Mouse (Mus musculus) midbrain, embryonic 12.5 days (tissue): Measurements from ENCODE around the gene Birc5. TPM values are rescaled to one million over a fixed set of nuclear protein-coding genes. Genes with fewer than 3 reads are reported as not detected.
"Not testable (repeated sequence)": the region's sequence is repeated elsewhere in the genome, so short reads cannot be mapped to it uniquely, and the experiment has no call there.

Experiments used
- ATAC-seq: fragments of 200-750 bp; cut with Nextera tagmentation; 2 replicates; pipeline ENCODE4 v1.8.0; 2017; ENCODE audit warnings: low read depth, moderate TSS enrichment, moderate library complexity; ENCODE audit not compliant: low FRiP score
- H3K27ac ChIP-seq: fragments of 300-500 bp; sonication (generic); replicated peaks from 2 replicates; pipeline ENCODE4 v1.5.1; 2016; ENCODE audit warnings: mild to moderate bottlenecking
- H3K27me3 ChIP-seq: fragments of 300-500 bp; sonication (generic); 2 replicates; pipeline ENCODE4 v1.6.1; 2016; ENCODE audit warnings: mild to moderate bottlenecking
- H3K36me3 ChIP-seq: fragments of 300-500 bp; sonication (generic); 2 replicates; pipeline ENCODE4 v1.6.1; 2016
- H3K4me1 ChIP-seq: fragments of 300-500 bp; sonication (generic); 2 replicates; pipeline ENCODE4 v1.6.1; 2016
- H3K4me2 ChIP-seq: fragments of 300-500 bp; sonication (generic); replicated peaks from 2 replicates; pipeline ENCODE4 v1.6.1; 2016; ENCODE audit warnings: mild to moderate bottlenecking, moderate library complexity
- H3K4me3 ChIP-seq: fragments of 300-500 bp; sonication (generic); 2 replicates; pipeline ENCODE4 v1.5.1; 2016; ENCODE audit warnings: mild to moderate bottlenecking
- H3K9ac ChIP-seq: fragments of 300-500 bp; sonication (generic); replicated peaks from 2 replicates; pipeline ENCODE4 v1.6.1; 2016; ENCODE audit warnings: mild to moderate bottlenecking, moderate library complexity
- H3K9me3 ChIP-seq: fragments of 300-500 bp; sonication (generic); 2 replicates; pipeline ENCODE4 v1.6.1; 2016; ENCODE audit warnings: mild to moderate bottlenecking
- WGBS: fragments of 180-500 bp; shearing (Covaris S2); methylation state at CpG from one replicate; pipeline ENCODE4 v1.1.7; 2016; 5-methylcytosine and 5-hydroxymethylcytosine counted together
- polyA plus RNA-seq: library from polyadenylated mRNA; unstranded; fragments of >200 nt; fragmentation: Nextera tagmentation; extraction: Ambion mirVana; gene quantifications from 2 replicates; pipeline ENCODE4 v1.2.1, GENCODE M21; 2016

Gene Birc5
- polyA plus RNA-seq = 228 and 237 TPM in 2 replicates

GRCm38 (mm10) chr11:117848985-117849671 is at the start of gene Birc5:
TSS of gene Birc5 (plus strand) at chr11:117849251.
- under 1% methylated on average over 51 of the region's 51 CpGs for WGBS
- Histone ChIP-seq H3K27me3 (no peaks in the 10 kb centered on the region), H3K27ac (peak within 1 kb of the TSS; percentile 97), H3K4me1 (peaks cover 28% of the 10 kb centered on the region), H3K36me3 (peaks cover 25% of the 10 kb centered on the region), H3K4me3 (peak within 1 kb of the TSS; percentile 65), H3K9ac (peak within 1 kb of the TSS; percentile 82), H3K9me3 (no peaks in the 10 kb centered on the region), H3K4me2 (peak within 1 kb of the TSS; percentile 85)
- peak; percentile 94 for ATAC-seq

- peaks cover 2% of the 10 kb centered on the region; the same call in 1 of the 2 replicates for H3K4me1 ChIP-seq
- WGBS = 84% methylated on average over 7 of the region's 7 CpGs
Observed at GRCm38 (mm10) chr11:117800038-117800437, 49.0 kb upstream of the Birc5 start.

GRCm38 (mm10) chr11:117801650-117802049 is 47.4 kb upstream of the Birc5 start:
- ATAC-seq = no peak
- 0 out of 2 replicates have a peak, but pooled peaks cover 3% of the 10 kb centered on the region for H3K27me3 ChIP-seq

More at GRCm38 (mm10) chr11:117800038-117800437, 49.0 kb upstream of the Birc5 start:
- H3K4me2 ChIP-seq = no peak overlapping the region
- no peaks in the 10 kb centered on the region for H3K9me3 ChIP-seq
- no peak for ATAC-seq
- H3K4me3 ChIP-seq = no peak overlapping the region
- 0 out of 2 replicates have a peak, but pooled peaks cover 3% of the 10 kb centered on the region for H3K27me3 ChIP-seq
- no peak overlapping the region for H3K9ac ChIP-seq
- no peaks in the 10 kb centered on the region for H3K36me3 ChIP-seq
- no peak overlapping the region for H3K27ac ChIP-seq

GRCm38 (mm10) chr11:117803166-117803688 is 45.8 kb upstream of the Birc5 start:
- Histone ChIP-seq H3K9ac (no peak overlapping the region), H3K4me2 (no peak overlapping the region; the same call in 1 of the 2 replicates), H3K4me1 (peaks cover 2% of the 10 kb centered on the region; the same call in 1 of the 2 replicates), H3K27me3 (no peaks in the 10 kb centered on the region; the same call in 1 of the 2 replicates), H3K9me3 (no peaks in the 10 kb centered on the region), H3K27ac (no peak overlapping the region), H3K4me3 (no peak overlapping the region), H3K36me3 (no peaks in the 10 kb centered on the region)
- WGBS = 87% methylated on average over 3 of the region's 3 CpGs
- no peak for ATAC-seq

More at GRCm38 (mm10) chr11:117801650-117802049, 47.4 kb upstream of the Birc5 start:
- Histone ChIP-seq H3K9ac (no peak overlapping the region), H3K4me3 (no peak overlapping the region), H3K4me2 (no peak overlapping the region), H3K27ac (no peak overlapping the region), H3K9me3 (no peaks in the 10 kb centered on the region), H3K4me1 (peaks cover 2% of the 10 kb centered on the region; the same call in 1 of the 2 replicates), H3K36me3 (no peaks in the 10 kb centered on the region)
- WGBS = 74% methylated on average over 7 of the region's 7 CpGs

- H3K9me3 ChIP-seq = no peaks in the 10 kb centered on the region
- H3K27ac ChIP-seq = no peak overlapping the region
- H3K4me2 ChIP-seq = no peak overlapping the region
- no peak for ATAC-seq
- H3K36me3 ChIP-seq = no peaks in the 10 kb centered on the region
- no peak overlapping the region for H3K4me3 ChIP-seq
- no peak overlapping the region for H3K9ac ChIP-seq
- peaks cover 22% of the 10 kb centered on the region for H3K4me1 ChIP-seq
- peaks cover 25% of the 10 kb centered on the region; the same call in 1 of the 2 replicates for H3K27me3 ChIP-seq
- 95% methylated on average over 6 of the region's 6 CpGs for WGBS
Observed at GRCm38 (mm10) chr11:117806781-117807180, 42.3 kb upstream of the Birc5 start.

GRCm38 (mm10) chr11:117809407-117810311 is 39.4 kb upstream of the Birc5 start, which contains the start of the genes Gm20708 and Syngr2:
TSS of gene Gm20708 (plus strand) at chr11:117809668.
TSS of gene Syngr2 (plus strand) at chr11:117809668.
- no peaks in the 10 kb centered on the region for H3K9me3 ChIP-seq
- H3K27me3 ChIP-seq = peaks cover 25% of the 10 kb centered on the region; the same call in 1 of the 2 replicates
- H3K9ac ChIP-seq = peak within 1 kb of the TSS; percentile 76
- H3K4me1 ChIP-seq = peaks cover 22% of the 10 kb centered on the region
- under 1% methylated on average over 73 of the region's 75 CpGs for WGBS
- ATAC-seq = peak; percentile 74
- peaks cover 9% of the 10 kb centered on the region; the same call in 1 of the 2 replicates for H3K36me3 ChIP-seq
- H3K27ac ChIP-seq = no peak within 1 kb of the TSS
- peak within 1 kb of the TSS; percentile 95 for H3K4me2 ChIP-seq
- H3K4me3 ChIP-seq = peak within 1 kb of the TSS; percentile 78

- Histone ChIP-seq H3K4me3 (peak overlapping the region; percentile 78), H3K27ac (no peak overlapping the region), H3K9me3 (no peaks in the 10 kb centered on the region), H3K36me3 (peaks cover 17% of the 10 kb centered on the region; the same call in 1 of the 2 replicates), H3K9ac (peak overlapping the region; percentile 76), H3K27me3 (peaks cover 25% of the 10 kb centered on the region; the same call in 1 of the 2 replicates), H3K4me1 (peaks cover 22% of the 10 kb centered on the region), H3K4me2 (peak overlapping the region; percentile 95)
- under 1% methylated on average over 21 of the region's 21 CpGs for WGBS
- peak; percentile 77 for ATAC-seq
Observed at GRCm38 (mm10) chr11:117810401-117811046, 38.5 kb upstream of the Birc5 start.

- H3K4me1 ChIP-seq = peaks cover 22% of the 10 kb centered on the region
- H3K4me3 ChIP-seq = no peak overlapping the region
- no peak overlapping the region for H3K27ac ChIP-seq
- WGBS = 85% methylated on average over 5 of the region's 5 CpGs
- no peak for ATAC-seq
- H3K4me2 ChIP-seq = no peak overlapping the region
- H3K36me3 ChIP-seq = peaks cover 47% of the 10 kb centered on the region
- H3K9me3 ChIP-seq = no peaks in the 10 kb centered on the region
- H3K27me3 ChIP-seq = peaks cover 22% of the 10 kb centered on the region; the same call in 1 of the 2 replicates
- H3K9ac ChIP-seq = no peak overlapping the region
Observed at GRCm38 (mm10) chr11:117813867-117814266, 35.2 kb upstream of the Birc5 start.

GRCm38 (mm10) chr11:117814704-117815366 is 34.2 kb upstream of the Birc5 start:
- H3K27ac ChIP-seq = no peak overlapping the region
- ATAC-seq = no peak
- H3K9me3 ChIP-seq = no peaks in the 10 kb centered on the region
- peaks cover 53% of the 10 kb centered on the region for H3K36me3 ChIP-seq
- no peak overlapping the region for H3K9ac ChIP-seq
- H3K4me3 ChIP-seq = no peak overlapping the region
- H3K27me3 ChIP-seq = peaks cover 13% of the 10 kb centered on the region; the same call in 1 of the 2 replicates
- H3K4me1 ChIP-seq = peaks cover 21% of the 10 kb centered on the region
- WGBS = 92% methylated on average over 6 of the region's 6 CpGs
- no peak overlapping the region for H3K4me2 ChIP-seq

- H3K4me1 ChIP-seq = peaks cover 14% of the 10 kb centered on the region
- not testable (repeated sequence) for H3K27me3 ChIP-seq, H3K9me3 ChIP-seq, ATAC-seq, H3K4me3 ChIP-seq, H3K27ac ChIP-seq, H3K9ac ChIP-seq, H3K4me2 ChIP-seq
- peaks cover 57% of the 10 kb centered on the region for H3K36me3 ChIP-seq
- WGBS = 90% methylated on average over 9 of the region's 9 CpGs
Observed at GRCm38 (mm10) chr11:117815850-117816249, 33.2 kb upstream of the Birc5 start.
